Mouse (Mus musculus) T-cell, adult 66 days (primary cell): ENCODE results near the gene Klk1b22. TPM values are rescaled to one million over a fixed set of nuclear protein-coding genes. Genes with fewer than 3 reads are reported as not detected.

Experiments used
- total RNA-seq, 2 experiments: library from RNA; stranded (reverse); gene quantifications; 3 replicates in 1 of 2; 4 replicates in 1 of 2; pipeline ENCODE4 v1.2.4; 2023

Klk1b22 gene
- not detected for total RNA-seq

DNA sequence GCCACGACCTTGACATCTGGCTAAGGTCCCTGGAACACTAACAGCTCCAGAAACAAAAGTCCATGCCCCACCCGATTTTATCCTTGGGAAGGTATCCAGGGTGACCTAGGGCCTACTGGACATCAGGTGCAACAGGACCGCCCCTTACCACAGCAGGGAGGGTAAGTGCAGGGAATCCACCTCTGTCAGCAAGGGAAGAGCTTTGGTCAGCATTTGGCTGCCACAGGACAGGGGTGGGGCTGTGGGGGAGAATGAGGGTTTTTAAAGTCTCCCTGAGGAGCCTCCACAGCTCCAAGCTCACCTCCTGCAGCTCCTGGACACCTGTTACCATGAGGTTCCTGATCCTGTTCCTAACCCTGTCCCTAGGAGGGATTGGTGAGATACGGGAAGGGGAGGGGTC is at the start of gene Klk1b22:
Gene Klk1b22 (plus strand): TSS at position 301 of the 400 bp plus-strand sequence.

DNA sequence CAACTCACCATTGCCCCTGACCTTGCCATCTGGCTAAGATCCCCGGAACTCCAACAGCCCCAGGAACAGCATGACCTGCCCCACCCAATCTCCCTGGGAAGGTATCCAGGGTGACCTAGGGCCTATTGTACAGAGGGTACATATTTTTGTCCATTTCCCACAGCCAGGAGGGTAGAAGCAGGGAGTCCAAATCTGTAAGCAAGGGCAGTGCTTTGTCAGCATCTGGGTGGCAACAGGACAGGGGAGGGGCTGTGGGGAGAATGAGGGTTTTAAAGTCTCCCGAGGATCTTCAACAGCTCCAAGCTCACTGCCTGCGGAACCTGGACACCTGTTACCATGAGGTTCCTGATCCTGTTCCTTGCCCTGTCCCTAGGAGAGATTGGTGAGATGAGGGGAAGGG is 10.4 kb upstream of the Klk1b22 start, which contains the start of gene Klk1b21:
Gene Klk1b21 (plus strand): TSS at position 301 of the 400 bp plus-strand sequence.

DNA sequence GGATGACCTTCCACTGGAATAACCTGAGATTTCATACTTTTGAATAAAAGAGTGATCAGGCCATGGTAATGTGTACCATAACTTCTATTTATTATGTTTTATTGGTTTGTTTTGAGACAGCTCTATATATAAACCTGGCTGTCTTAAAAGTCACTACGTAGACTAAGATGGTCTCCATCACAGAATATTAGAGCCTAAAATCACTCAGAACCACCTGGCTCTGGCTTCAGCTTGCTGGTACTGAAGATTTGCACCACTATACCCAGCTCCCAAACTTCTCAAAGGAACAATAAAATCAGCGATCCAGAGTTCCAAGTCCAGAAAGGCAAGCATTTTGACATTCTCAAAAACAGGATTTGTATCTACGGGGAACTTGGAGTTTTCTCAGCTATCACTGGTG is 24.0 kb downstream of the Klk1b22 start, which contains the start of gene Klk1b16:
Gene Klk1b16 (plus strand): TSS at position 301 of the 400 bp plus-strand sequence.

Other genes starting within 250 kb of the Klk1b22 start
- gene Klk4, start 231.5 kb upstream of the Klk1b22 start, total RNA-seq = not detected
- gene Klk15, start 178.9 kb upstream of the Klk1b22 start, total RNA-seq = not detected
- gene Klk1b8, start 162.0 kb upstream of the Klk1b22 start, total RNA-seq = not detected
- not detected for gene Klk1b1, start 145.9 kb upstream of the Klk1b22 start, total RNA-seq
- gene Klk1b9, start 136.6 kb upstream of the Klk1b22 start, total RNA-seq = 1 to 10 TPM in 1 of 2 experiments, not detected in 1; 1.1 TPM
- gene Klk1b11, start 116.8 kb upstream of the Klk1b22 start, total RNA-seq = not detected
- gene Klk1b26, start 100.5 kb upstream of the Klk1b22 start, total RNA-seq = not detected
- 1 to 10 TPM in 1 of 2 experiments, not detected in 1; 1.1 TPM for gene Klk1b27, start 60.4 kb upstream of the Klk1b22 start, total RNA-seq
- not detected for gene Klk1b21, start 10.3 kb upstream of the Klk1b22 start, total RNA-seq
- gene Klk1b16, start 24.1 kb downstream of the Klk1b22 start, total RNA-seq = not detected
- not detected for gene Klk1b24, start 75.6 kb downstream of the Klk1b22 start, total RNA-seq
- not detected for gene Klk1b3, start 85.5 kb downstream of the Klk1b22 start, total RNA-seq
- not detected for gene Klk1b4, start 94.8 kb downstream of the Klk1b22 start, total RNA-seq
- not detected for gene Klk1b5, start 103.3 kb downstream of the Klk1b22 start, total RNA-seq
- gene Klk1, start 112.7 kb downstream of the Klk1b22 start, total RNA-seq = 1 to 10 TPM; 1.2 to 1.8 TPM
- not detected for gene Gm36864, start 123.5 kb downstream of the Klk1b22 start, total RNA-seq
- gene 1700028J19Rik, start 134.0 kb downstream of the Klk1b22 start, total RNA-seq = 1 to 10 TPM; 2.2 to 2.5 TPM
- 100 to 1,000 TPM; 161 to 167 TPM for gene 2410002F23Rik, start 134.0 kb downstream of the Klk1b22 start, total RNA-seq
- gene Acp4, start 144.7 kb downstream of the Klk1b22 start, total RNA-seq = not detected
- gene Gm15517, start 148.8 kb downstream of the Klk1b22 start, total RNA-seq = not detected
- 1 to 10 TPM in 1 of 2 experiments, under 1 TPM in 1; 0.98 to 1.1 TPM for gene Clec11a, start 194.2 kb downstream of the Klk1b22 start, total RNA-seq
- under 1 TPM; 0.21 to 0.82 TPM for gene Shank1, start 197.6 kb downstream of the Klk1b22 start, total RNA-seq